Mouse (Mus musculus) frontal cortex, postnatal 25 days (tissue): Measurements from ENCODE around the gene Spata18.
A peak's percentile ranks its signal among the peaks of the same experiment; 100 is the strongest.

Experiments used
- DNase-seq, 2 experiments: peaks; one replicate each; pipeline ENCODE4 v3.0.0; 2022; ENCODE audit warnings: low spot score in 2 of 2

Gene Spata18

DNA sequence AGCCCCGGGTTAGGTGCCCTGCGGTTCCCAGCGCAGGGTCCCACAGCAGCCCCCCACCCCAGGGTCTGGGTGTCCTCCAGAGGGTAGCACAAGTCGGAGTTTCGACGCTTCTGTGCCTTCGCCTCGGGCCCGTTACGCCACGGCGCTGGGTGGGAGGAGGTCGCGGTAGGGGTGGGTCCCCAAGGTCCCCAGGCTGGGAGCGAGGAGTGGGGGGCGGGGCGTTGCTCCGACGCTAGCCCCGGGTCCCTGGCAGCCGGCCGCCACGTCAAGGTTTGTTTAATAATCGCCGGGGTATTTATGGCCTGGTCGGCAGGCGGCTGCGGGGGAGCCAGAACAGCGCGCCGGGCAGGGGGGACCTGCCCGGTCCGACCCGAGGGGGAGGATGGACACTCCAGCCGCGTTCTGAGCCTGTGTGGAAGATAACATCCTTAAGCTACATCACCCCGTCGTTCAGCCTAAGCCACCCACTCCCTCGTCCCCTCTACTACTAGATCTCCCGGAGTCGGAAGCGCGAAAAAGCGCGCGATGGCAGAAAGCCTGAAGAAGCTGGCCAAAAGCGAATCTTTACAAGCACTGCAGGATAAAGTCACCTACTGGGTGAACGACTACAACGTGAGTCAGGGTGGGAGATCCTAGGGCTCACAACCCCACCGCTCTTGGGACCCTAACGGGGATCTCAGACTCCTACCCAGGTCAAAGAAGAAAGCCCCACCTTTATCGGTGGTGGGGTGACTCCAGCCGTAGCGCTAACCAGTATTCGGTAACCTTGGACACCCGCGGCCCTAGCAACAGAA lies at the start of gene Spata18:
Gene Spata18 (plus strand): TSS at position 319 of the 794 bp plus-strand sequence.
- no peak for DNase-seq

DNA sequence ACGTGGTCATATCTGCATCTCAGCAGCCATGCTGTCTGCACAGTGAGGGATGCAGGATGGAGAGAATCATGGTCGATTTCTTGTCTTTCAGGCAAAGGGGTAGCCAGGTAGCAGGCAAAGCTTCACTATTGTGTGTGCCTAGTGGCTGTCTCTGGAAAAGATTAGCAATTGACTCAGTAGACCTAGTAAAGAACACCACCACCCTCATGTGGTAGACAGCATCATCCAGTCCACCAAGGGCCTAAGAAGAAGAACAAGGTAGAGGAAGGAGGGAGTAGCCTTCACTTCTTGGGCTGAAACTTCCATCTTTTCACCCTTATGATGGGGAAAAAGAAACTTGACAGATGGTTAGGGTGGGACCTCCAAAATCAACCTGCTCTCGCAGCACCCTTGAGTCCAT lies 48.3 kb upstream of the Spata18 start:
- no peak for DNase-seq

DNA sequence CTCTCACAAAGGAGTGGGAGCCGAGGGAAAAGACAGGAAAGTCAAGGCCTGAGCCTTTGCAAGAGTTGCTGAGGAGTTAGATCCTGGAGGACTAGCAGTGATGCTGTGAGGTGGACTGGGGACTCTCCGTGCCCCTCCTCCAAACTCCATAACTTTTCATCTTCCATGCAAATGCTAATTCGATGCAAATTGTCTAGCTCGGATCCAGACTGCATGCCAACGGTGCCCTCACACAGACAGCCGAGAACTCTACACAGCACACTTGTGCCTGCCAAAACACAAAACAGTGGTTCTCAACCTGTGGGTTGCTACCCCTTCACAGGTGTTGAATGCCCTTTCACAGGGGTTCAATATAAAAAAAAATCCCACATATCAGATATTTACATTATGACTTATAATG lies 46.6 kb upstream of the Spata18 start:
- no peak for DNase-seq

DNA sequence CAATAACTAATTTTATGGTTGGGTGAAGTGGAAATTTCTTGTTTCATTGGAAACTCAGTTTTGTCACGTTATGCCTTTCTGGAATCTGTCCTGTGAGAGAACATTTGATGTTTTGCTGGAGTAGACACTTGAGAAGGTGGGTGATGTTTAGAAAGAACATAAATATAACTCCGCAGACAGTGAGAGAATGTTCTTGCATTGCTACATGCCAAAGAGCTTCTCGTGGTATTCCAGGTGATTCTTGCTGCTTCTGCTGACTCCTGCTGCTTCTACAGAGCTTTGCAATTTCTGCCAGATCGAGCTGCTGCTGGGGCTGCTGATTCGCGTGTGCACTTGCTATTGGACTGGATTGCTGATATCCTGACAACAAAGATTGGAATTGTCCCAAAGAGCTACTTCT lies 46.2 kb upstream of the Spata18 start:
- DNase-seq, result no peak

DNA sequence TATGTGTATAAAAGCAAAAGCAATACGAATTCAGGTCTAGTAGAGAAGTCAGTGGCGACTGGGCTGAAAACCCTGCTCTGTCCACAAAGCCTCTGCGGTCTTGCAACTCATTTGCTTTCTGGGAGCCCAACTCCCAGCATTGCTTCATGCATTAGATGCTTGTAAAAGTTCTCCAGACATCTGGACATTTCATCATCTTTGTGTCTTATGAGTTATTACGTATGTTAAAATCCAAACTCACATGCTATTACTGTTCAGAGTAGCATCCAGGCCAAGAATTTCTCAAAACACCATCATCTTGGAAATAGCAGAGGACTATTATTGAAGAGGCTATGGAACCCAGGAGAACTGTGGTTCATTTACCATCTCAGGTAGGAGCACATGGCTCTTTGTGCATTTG lies 40.1 kb upstream of the Spata18 start:
- no peak for DNase-seq

DNA sequence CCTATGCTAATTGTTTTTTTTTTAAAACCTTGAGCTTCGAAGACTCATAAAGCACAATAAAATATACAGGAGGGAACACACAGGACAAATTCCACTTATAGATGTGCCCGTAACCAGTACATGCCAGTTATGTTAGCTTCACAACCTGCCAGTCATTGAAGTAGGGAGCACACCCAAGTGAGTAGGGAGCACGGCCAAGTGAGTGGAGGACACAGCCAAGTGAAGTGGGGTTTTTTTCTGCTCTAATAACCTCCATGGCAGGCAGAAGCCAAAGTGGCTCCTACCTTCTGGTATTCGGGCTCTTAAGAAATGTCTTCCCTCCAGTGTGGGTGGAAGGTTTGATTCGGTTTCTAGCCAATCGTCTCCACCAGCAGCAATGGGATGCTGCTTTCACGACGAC lies 37.9 kb upstream of the Spata18 start:
- DNase-seq, result no peak

DNA sequence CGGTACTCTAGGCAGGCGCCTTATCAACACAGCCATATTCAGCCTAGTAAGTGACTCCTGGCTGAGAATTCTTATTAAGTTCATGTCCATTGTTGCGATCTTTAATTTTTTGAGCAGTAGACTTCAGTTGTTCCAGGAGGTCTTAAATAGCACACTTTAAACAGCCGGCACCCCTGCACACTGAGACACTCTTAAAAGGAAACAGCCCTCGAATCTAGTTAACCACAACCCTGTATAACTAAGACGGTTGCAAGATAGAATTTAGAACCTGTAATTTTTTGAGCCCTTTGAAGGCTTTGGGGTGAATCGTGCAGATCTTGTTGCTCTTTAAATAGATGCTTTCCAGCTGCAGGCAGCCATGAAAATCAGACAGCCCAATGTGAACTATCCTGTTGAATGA lies 36.0 kb upstream of the Spata18 start:
- DNase-seq, result no peak

DNA sequence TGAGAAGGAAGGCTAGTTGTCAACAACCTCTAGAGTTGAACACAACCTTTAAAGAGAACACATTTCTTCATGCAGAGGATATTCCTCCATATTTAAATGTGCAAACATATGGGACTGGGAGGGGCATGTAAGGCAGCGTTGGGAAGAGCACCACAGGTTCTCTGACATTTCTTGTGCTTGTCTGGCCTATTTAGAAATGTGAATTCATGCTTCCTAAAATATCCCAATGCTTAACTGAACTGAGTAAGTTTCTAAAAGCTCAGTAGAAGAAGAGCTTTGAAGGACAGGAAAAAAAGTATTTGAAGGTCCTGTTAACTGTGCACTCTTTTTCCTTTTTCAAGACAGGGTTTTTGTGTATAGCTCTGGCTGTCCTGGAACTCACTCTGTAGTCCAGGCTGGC lies 32.2 kb upstream of the Spata18 start:
- no peak for DNase-seq

DNA sequence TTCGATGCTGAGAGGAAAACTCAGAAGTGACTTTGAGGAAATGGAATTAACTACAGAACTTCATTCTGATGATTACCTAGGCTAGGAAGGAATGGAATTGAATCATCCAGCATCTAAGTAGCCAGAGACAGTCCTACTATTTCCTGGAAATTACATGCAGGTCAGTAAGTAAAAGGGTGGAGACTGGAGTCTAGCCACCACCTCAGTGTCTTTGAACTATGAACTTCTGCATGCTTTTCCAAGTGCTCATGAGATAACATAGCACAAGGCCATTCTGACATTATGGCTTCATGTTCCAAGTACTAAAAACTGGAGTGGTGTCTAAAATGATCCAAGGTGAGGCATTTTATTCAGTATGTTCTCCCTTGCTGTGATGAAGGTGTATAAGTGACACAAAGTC lies 25.7 kb upstream of the Spata18 start:
- DNase-seq, result no peak

DNA sequence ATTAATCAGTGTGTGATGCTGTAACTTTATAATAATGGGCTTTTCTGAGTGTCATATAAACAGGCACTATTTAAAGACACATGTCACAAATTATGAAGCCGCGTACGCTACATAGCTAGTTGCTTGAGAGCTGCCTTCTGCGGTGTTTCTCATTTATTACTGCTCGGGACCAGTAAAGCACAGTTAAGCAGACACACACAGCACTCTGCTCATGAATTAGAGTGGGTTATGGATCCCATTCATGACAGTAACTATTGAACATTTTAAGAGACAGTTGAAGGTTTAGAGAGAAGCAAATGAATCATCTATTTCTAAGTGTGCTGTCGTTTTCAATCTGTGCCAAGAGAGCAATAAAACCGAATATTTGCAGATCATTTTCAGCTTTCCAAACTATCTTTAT lies 24.3 kb upstream of the Spata18 start:
- DNase-seq, result no peak

DNA sequence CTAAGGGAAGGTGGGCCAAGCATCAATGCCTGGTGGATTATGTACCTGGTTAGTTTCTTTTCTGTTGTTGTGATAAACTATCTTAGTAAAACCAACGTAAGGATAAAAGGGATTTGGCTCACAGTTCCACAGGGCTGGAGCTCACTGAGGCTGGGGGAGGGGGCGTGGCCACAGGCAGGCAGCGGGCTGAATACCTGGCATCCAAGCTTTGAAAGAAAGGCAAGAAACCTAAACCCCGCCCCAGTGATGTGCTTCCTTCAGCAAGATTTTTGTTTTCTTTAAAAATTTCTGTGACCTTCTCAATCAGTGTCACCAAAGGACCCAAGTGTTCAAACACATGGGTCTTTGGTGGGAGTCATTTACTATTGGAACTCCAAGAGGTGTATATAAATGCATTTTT lies 23.6 kb upstream of the Spata18 start:
- no peak for DNase-seq

DNA sequence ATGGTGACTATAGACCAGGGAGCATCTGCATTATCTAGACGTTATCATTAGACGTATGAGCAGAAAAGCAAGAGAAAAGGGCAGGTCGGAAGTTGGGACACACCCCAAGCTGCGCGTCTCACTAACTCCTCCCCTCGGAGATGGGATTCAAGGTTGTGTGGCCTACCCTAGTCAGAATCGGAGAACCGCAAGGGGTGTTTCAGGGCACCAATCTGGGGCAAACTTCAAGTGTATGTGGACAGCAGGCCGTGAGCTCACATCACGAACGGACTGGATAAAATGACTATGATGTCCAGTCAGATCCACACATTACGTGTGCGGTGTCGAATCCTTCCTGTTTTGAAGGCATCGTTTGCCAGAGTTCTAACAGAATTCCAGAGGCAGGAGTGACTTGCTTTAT lies 23.2 kb upstream of the Spata18 start:
- DNase-seq, result no peak

DNA sequence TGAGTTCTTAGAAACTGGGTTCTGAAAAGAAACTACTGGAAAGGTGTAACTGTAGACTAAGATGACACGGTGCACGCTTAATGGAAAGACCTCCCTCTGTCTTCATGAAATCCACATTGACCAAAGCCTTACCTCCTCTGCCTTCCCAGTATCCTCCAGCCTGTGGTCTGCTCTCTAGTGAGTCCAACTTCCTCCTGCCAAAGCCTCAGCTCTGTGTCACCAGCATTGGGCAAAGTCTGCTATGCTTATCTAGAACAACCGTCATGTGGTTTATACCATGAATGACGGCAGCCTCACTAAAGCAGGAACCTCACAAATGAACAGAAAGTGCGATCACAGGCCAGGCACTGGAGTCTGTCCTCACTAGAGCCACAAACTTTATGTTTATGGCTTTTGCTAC lies 21.0 kb upstream of the Spata18 start:
- DNase-seq, result no peak

DNA sequence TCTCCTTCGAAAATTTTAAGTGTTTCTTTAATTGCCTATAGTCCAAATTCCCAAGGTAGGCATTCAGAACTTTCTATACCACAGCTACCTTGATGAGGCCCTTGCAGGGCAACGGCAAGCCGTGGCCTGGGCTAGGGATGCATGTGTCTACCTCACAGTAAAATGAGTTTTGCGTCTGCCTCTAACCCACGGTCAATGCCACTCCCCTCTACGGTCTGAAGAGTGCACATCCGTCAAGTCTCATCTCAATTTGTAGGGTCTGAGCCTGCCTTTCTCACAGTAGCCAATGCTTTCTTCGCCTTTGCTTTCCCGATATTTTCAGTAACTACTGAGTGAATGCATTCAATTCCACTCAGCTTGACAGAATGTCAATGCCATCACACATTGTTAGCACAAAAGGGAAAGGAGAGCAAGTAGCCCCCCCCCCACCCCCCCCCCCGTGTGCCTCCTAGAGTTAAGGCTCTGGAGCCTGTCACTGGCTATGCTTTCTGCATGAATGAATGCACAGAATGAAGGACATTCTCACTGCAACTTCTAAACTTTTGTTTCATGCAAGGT lies 20.1 kb upstream of the Spata18 start:
- DNase-seq, result no peak

DNA sequence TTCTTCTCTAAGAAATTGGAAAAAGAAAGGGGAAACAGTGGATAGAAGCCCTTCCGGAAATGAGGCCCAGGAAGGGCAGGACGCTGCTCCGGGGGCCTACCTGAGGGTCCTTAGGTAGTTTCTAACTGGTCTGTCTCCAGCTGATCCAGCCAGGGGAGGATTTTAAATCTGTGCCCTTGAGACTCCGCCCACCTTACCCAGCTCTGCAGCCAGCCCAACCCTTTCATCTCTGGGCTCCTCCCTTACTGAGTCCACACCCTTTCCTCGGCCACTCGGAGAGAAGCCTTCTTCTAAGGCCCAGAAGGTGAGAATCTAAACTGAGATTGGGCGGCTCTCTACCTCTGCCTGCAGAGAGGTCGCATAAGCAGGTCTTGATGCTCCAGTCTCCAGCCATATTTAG lies 18.9 kb upstream of the Spata18 start, which contains the start of gene Lrrc66:
Gene Lrrc66 (minus strand): TSS at position 236 of the 400 bp plus-strand sequence.
- DNase-seq, result no peak

DNA sequence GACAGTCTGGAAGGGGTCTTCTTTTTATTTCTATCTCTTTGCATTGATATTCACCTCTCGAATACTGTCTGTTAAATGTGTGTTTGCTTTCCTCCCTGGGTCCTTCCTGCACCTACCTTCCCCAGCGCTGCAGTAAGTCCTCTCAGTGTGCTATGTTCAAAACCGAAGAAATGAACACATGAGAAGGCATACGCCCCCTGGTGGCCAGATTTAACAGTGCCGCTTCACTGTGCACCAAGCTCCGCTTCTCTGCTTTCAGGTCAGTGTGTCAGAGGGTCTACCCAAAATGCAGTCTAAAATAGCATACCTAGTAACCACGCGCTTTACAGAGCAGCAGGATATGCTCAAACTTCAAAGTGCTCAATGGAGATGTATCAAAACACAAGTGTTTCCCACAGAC lies 18.0 kb upstream of the Spata18 start:
- peak; percentile 83 to 88 for DNase-seq

DNA sequence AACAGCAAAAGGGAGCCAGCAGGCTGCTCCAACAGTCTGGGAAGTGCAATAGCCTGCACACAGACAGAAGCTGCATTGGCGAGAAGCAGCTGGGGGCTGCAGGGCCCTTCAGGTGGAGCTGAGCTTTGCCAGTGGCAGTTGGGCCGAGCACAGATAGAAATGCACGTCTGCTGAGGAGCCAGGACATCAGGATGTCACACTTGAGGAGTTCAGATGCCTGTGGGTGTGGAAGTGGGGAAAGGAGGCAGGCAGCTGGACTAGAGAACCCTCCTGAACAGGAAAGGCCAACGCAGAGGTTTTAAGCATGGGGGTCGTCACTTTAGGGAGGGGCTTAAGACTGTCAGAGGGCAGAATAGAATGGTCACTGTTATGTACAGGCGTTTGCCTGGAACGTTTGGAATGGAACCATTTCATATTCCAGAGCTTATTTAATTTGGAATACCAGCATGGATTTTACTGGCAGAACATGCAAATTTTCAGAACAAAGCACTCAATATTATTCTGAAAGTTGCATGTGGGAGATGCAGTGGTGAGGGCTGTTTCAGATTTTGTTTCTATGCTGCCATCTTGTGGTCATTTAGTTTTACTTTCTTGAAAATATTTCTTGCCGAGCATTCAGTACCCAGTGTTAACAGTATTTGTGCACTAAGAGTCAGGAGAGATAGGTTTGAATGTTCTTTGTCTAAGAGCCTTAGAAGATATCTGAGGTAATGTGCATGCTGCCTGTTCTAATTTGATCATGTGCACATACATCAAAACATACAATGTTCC lies 13.7 kb upstream of the Spata18 start:
- no peak for DNase-seq

DNA sequence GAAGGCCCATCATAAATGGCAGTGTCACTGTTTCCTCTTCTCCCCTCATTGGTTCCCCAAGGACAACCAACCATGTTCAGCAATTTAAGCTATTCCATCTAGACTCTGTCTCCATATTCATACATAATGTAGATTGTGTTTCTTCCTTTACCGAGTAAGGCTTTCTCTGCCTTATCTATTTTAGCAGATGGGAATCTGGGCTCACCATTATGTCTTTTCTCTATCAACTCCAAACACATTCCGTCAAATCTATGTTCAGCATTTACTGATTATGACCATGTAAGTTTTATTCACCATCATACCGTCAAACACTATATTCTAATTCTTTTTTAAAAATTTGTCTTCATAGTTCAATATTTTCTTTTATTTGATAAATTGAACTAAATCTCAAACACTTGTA lies 10.1 kb upstream of the Spata18 start:
- DNase-seq, result no peak

DNA sequence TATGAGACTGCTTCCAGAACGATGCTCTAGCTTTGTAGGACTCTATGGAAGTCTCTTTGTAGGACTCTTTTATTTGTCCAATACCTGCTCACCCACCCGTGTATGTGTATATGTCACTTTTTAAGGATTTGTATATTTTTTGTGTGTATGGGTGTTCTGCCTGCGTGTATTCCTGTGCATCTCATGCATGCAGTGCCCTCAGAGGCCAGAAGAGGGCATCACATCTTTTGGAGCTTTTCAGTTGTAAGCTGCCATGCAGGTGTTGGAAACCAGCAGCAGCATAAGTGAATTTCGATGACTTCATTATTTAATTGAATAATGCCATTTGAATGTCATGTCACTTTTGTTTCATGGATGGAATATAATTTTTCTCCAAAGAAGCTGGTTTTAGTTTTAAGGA lies 9.1 kb upstream of the Spata18 start:
- DNase-seq, result no peak

DNA sequence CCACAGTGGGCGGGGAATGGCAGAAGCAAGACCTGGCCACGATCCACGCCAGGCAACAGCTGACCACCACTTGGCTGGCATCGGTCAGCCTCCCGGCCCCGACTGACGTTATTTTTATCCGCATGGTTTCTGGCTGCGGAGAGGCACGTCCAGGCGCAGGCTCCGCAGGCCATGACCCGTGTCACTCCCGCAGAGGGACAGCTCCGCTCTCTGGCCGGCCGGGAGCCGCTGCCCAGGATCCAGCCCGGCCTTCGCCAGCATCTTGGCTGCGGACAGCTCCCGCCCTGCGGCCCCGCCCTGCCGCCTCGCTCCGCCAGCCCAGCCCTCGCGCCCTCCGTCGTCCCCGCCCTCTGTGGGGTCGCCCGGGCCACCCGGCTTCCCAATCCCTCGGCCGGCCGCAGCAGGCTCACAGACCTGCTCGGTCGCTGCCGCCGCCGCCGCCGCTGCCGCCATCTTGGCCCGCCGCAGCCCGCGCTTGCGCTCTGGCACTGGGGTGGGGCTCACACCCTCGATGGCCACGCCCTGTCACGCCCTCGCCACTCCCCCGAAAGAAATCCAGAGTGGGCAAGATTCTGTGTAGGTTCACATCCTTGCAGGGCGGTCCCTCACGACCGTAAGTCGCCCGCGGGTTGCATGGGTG lies 3.8 kb upstream of the Spata18 start, which contains the start of gene Sgcb:
Gene Sgcb (minus strand): TSS at position 530 of the 640 bp plus-strand sequence.
- peak; percentile 69 to 76 for DNase-seq

DNA sequence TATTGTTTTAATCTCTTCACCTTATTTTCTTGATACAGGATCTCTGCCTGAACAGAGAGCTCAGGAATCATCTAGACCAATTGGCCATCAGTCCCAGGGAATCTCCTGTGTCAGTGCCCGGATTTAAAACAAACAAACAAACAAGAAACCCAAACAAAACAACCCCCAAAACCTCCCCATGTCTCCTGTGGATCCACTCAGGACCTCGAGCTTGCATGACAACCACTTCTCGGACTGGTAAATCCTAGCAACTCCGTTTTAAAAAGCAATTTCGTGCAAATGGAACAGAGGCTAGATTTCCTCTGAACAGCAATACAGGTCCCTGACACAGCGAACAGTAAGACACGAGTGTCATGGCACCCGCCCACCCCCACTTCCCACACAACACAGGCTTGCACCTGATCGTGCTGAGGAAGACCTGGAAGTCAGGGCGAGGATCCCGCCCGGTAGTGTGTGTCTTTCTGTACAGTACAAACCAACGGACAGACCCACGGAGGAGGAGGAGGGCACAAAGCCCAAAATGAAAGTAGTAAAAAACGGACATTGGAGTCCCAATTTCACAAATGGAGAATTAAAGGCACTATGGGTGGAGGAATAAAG lies 714 bp upstream of the Spata18 start:
- no peak for DNase-seq

DNA sequence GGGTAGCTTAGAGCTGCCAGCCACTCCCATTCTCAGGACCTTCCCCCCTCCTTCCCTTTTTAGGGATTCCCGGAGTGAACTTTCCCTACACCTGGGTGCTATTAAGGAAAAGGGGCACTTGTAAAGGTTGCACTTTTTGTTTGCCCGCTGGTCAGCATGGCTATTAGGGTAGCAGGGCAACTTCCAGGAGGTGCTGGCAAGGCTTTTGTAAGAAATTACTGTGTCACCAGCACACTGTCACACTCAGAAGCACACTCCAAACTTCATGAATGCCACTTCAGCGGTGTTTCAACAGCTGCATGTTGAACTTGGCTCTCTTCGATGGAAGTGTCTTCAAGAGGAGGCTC lies 649 bp downstream of the Spata18 start:
- no peak for DNase-seq
